20 mouse cellular contexts compared by ENCODE assay signal in genomic region chr12:69207396-69207795, GRCm38 (mm10). TPM values are rescaled to one million over a fixed set of nuclear protein-coding genes. Genes with fewer than 3 reads are reported as not detected.
"Had no signal": no experiment of that assay in that cellular context is flagged by ENCODE, and none has a peak within 500 bp of the region (broad histone marks: within the 10 kb centered on the region; RNA-seq: fewer than 3 reads in every experiment).

No protein-coding gene starts in this region.

- H3K9me3 ChIP-seq: midbrain, embryonic 10.5 days; neural tube, embryonic 13.5 days; neural tube, embryonic 15.5 days had no signal

- H3K27ac ChIP-seq: liver, embryonic 14.5 days; midbrain, embryonic 10.5 days; neural tube, embryonic 13.5 days; neural tube, embryonic 15.5 days had no signal

- DNase-seq: lung, adult 18-20 months; lung, embryonic 14.5 days; lung, postnatal 10 days; lung, postnatal 4 days; midbrain, embryonic 14.5 days; retina, postnatal 1 day; right cerebral cortex, adult 18-20 months; right cerebral cortex, postnatal 25 days; right cerebral cortex, postnatal 4 days; spleen, adult 18-20 months; thymus, adult 18-20 months; thymus, postnatal 14 days; thymus, postnatal 36 days had no signal

- ATAC-seq: midbrain, embryonic 16.5 days had no signal

- H3K4me3 ChIP-seq: midbrain, embryonic 10.5 days; myocyte; neural tube, embryonic 13.5 days; neural tube, embryonic 15.5 days had no signal

- H3K4me2 ChIP-seq: lung, embryonic 14.5 days; neural tube, embryonic 13.5 days; neural tube, embryonic 15.5 days had no signal

- H3K9ac ChIP-seq: liver, embryonic 14.5 days; lung, embryonic 14.5 days; neural tube, embryonic 13.5 days; neural tube, embryonic 15.5 days had no signal

- H3K36me3 ChIP-seq: neural tube, embryonic 13.5 days; neural tube, embryonic 15.5 days had no signal

- H3K27me3 ChIP-seq: neural tube, embryonic 13.5 days; neural tube, embryonic 15.5 days had no signal

RNA-seq across cellular contexts. Expression of gene Gm49384, which starts 3.3 kb away (rescaled TPM):
- polyA plus RNA-seq: small intestine, adult 2 months had no signal
